Mouse (Mus musculus) intestine, embryonic 14.5 days (tissue): Measurements from ENCODE around the gene Psg27. TPM values are rescaled to one million over a fixed set of nuclear protein-coding genes. Genes with fewer than 3 reads are reported as not detected.
A peak's percentile ranks its signal among the peaks of the same experiment; 100 is the strongest.

ENCODE experiments used
- ATAC-seq: fragments of 200-750 bp; cut with Nextera tagmentation; replicated peaks from 2 replicates; pipeline ENCODE4 v1.8.0; 2017; ENCODE audit warnings: low read depth, moderate number of reproducible peaks, moderate TSS enrichment, moderate library complexity; ENCODE audit not compliant: low FRiP score, low TSS enrichment
- DNase-seq: peaks from one replicate; pipeline ENCODE4 v3.0.0-alpha.2; 2018; ENCODE audit warnings: low spot score
- H3K27ac ChIP-seq: fragments of 300-500 bp; sonication (generic); 2 replicates; pipeline ENCODE4 v1.5.1; 2014; ENCODE audit warnings: low read depth, mild to moderate bottlenecking, control low read depth
- H3K27me3 ChIP-seq: fragments of 300-500 bp; sonication (generic); replicated peaks from 2 replicates; pipeline ENCODE4 v1.6.1; 2014; ENCODE audit warnings: low read length, control low read depth; ENCODE audit not compliant: control insufficient read depth, insufficient read depth
- H3K36me3 ChIP-seq: fragments of 300-500 bp; sonication (generic); 2 replicates; pipeline ENCODE4 v1.6.1; 2014; ENCODE audit warnings: low read length, control low read depth; ENCODE audit not compliant: control insufficient read depth, insufficient read depth
- H3K4me1 ChIP-seq: fragments of 300-500 bp; sonication (generic); replicated peaks from 2 replicates; pipeline ENCODE4 v1.6.1; 2014; ENCODE audit warnings: low read length, control low read depth, mixed read lengths; ENCODE audit not compliant: control insufficient read depth, insufficient read depth
- H3K4me2 ChIP-seq: fragments of 300-500 bp; sonication (generic); 2 replicates; pipeline ENCODE4 v1.6.1; 2014; ENCODE audit warnings: low read length
- H3K4me3 ChIP-seq: fragments of 300-500 bp; sonication (generic); 2 replicates; pipeline ENCODE4 v1.5.1; 2014; ENCODE audit warnings: low read depth, low read length, control low read depth, mixed read lengths
- H3K9ac ChIP-seq: fragments of 300-500 bp; sonication (generic); 2 replicates; pipeline ENCODE4 v1.6.1; 2014; ENCODE audit warnings: mild to moderate bottlenecking, low read length
- H3K9me3 ChIP-seq: fragments of 300-500 bp; sonication (generic); 2 replicates; pipeline ENCODE4 v1.6.1; 2016; ENCODE audit warnings: low read length, control low read depth; ENCODE audit not compliant: control insufficient read depth
- WGBS: fragments of 180-500 bp; shearing (Covaris S2); extraction: QIAGEN DNeasy Blood & Tissue Kit; methylation state at CpG from one replicate; pipeline ENCODE4 v1.1.7; 2014; 5-methylcytosine and 5-hydroxymethylcytosine counted together
- polyA plus RNA-seq: library from polyadenylated mRNA; unstranded; fragments of >200 nt; fragmentation: Nextera tagmentation; extraction: Ambion mirVana; gene quantifications from 2 replicates; pipeline ENCODE4 v1.2.1, GENCODE M21; 2014

The Psg27 gene
- polyA plus RNA-seq, 1 experiment from 2014 or later = not detected

GRCm38 (mm10) chr7:18511479-18511878 lies 55.6 kb downstream of the Psg27 start:
- H3K4me3 ChIP-seq = no peak overlapping the region
- no peaks in the 10 kb centered on the region for H3K36me3 ChIP-seq
- no peak for ATAC-seq
- no peak overlapping the region for H3K9ac ChIP-seq
- H3K4me1 ChIP-seq = no peaks in the 10 kb centered on the region
- no peaks in the 10 kb centered on the region for H3K27me3 ChIP-seq
- no peaks in the 10 kb centered on the region for H3K9me3 ChIP-seq
- peak; percentile 62 for DNase-seq
- WGBS = 19% methylated on average over 9 of the region's 9 CpGs
- H3K4me2 ChIP-seq = no peak overlapping the region
- H3K27ac ChIP-seq = no peak overlapping the region

Other genes with a start within 250 kb of the Psg27 start
- not detected in 2 replicates for gene Psg18, start 212.3 kb downstream of the Psg27 start, polyA plus RNA-seq
- gene Psg28, start 135.3 kb downstream of the Psg27 start, polyA plus RNA-seq = not detected in 2 replicates
- gene Psg26, start 83.1 kb downstream of the Psg27 start, polyA plus RNA-seq = not detected in 2 replicates
- gene Psg25, start 35.0 kb downstream of the Psg27 start, polyA plus RNA-seq = 0.05 TPM in 1 of 2 replicates, not detected in the other
- not detected in 2 replicates for gene Psg23, start 49.2 kb upstream of the Psg27 start, polyA plus RNA-seq
- not detected in 2 replicates for gene Psg21, start 89.4 kb upstream of the Psg27 start, polyA plus RNA-seq
- gene Psg20, start 118.9 kb upstream of the Psg27 start, polyA plus RNA-seq = not detected in 2 replicates
- gene Psg22, start 150.8 kb upstream of the Psg27 start, polyA plus RNA-seq = not detected in 2 replicates
- not detected in 2 replicates for gene Psg19, start 231.2 kb upstream of the Psg27 start, polyA plus RNA-seq